Mouse (Mus musculus): ENCODE measurements at regions not wholly inside any gene's neighbourhood (a gene's known extent, or its start where the extent isn't known, plus 50 kb on each side); places are given as distances from the start of the nearest gene placed in this dataset.

DNA sequence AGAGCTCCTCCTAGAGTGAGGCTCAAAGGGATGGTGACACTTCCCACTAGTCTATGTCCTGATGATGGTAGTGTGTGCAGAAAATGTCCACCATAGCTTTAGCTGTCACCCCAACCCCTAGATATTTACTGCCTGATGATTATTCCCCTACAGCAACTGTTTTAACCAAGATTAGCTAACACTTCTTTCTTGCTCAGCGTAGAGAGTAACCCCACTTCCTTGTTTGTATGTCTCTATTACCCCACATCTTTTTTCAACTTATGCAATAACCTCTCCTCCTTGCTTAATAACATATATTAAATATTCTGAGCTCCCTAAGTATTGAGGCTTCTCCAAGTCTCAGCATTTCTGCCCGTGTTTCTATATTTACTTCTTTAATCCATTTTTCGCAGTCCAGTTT, 404.2 kb upstream of the Cntn3 start:
- TF ChIP-seq CTCF (IDR thresholded peaks at IDR 0.05) (no peak), EP300 (IDR thresholded peaks at IDR 0.05; ENCODE audit: insufficient read depth, low read depth, low read length) (no peak), POLR2A (IDR thresholded peaks at IDR 0.05; ENCODE audit: insufficient read depth, low read depth, low read length) (no peak)

All from heart, adult 2 months (tissue).